20 mouse cellular contexts compared by ENCODE assay signal in genomic region chr19:56232950-56233349, GRCm38 (mm10). TPM values are rescaled to one million over a fixed set of nuclear protein-coding genes. Genes with fewer than 3 reads are reported as not detected.
A peak's percentile ranks its signal among the peaks of the same experiment; 100 is the strongest.
DNase-seq lines count a peak whose midpoint lies in the region; ATAC-seq and TF ChIP-seq lines count a peak whose summit lies in the region.
"Had no signal": no experiment of that assay in that cellular context is flagged by ENCODE, and none has a peak within 500 bp of the region (broad histone marks: within the 10 kb centered on the region; RNA-seq: fewer than 3 reads in every experiment).

No protein-coding gene starts in this region.

- H3K4me2 ChIP-seq in intestine, postnatal 0 days (replicated peaks; ENCODE audit: low read depth): no peak overlapping the region
- H3K4me2 ChIP-seq in intestine, embryonic 16.5 days (ENCODE audit: low read depth, low read length): no peak overlapping the region
- H3K4me2 ChIP-seq in lung, postnatal 0 days (replicated peaks; ENCODE audit: low read depth, low read length): no peak overlapping the region
- no peak overlapping the region for H3K4me2 ChIP-seq in stomach, postnatal 0 days (replicated peaks; ENCODE audit: low read depth)
- H3K4me2 ChIP-seq: neural tube, embryonic 15.5 days had no signal

- no peak for DNase-seq in lung, postnatal 0 days (ENCODE audit: low spot score)
- DNase-seq in lung, postnatal 25 days (ENCODE audit: low spot score): no peak
- peak; percentile 40 for DNase-seq in R1 (ENCODE audit: low read depth, low spot score)
- no peak for DNase-seq in stomach, postnatal 0 days (ENCODE audit: low spot score)
- DNase-seq in layer of hippocampus, postnatal 14 days (ENCODE audit: low spot score in 2 of 2): no peak
- DNase-seq: adrenal gland, postnatal 14 days; cerebellum, postnatal 14 days; kidney, adult 11 months; layer of hippocampus, adult 9-11 months; left cerebral cortex, postnatal 4 days; lung, postnatal 36 days; right cerebral cortex, adult 18-20 months; thymus, adult 2 months had no signal

- H3K4me1 ChIP-seq in intestine, postnatal 0 days (replicated peaks; ENCODE audit: control insufficient read depth, insufficient read depth, low read length): no peaks in the 10 kb centered on the region
- 0 out of 2 replicates have a peak, but pooled peaks cover 4% of the 10 kb centered on the region for H3K4me1 ChIP-seq in intestine, embryonic 16.5 days (ENCODE audit: control insufficient read depth, insufficient read depth, low read length)
- peaks cover 6% of the 10 kb centered on the region; the same call in 1 of the 2 replicates for H3K4me1 ChIP-seq in lung, postnatal 0 days (ENCODE audit: insufficient read depth, low read depth, low read length)
- H3K4me1 ChIP-seq in stomach, postnatal 0 days (replicated peaks; ENCODE audit: control insufficient read depth, insufficient read depth): no peaks in the 10 kb centered on the region

- no peaks in the 10 kb centered on the region for H3K36me3 ChIP-seq in intestine, postnatal 0 days (ENCODE audit: control insufficient read depth, insufficient read depth)
- no peaks in the 10 kb centered on the region for H3K36me3 ChIP-seq in intestine, embryonic 16.5 days (ENCODE audit: control insufficient read depth, insufficient read depth, low read length)
- H3K36me3 ChIP-seq in lung, postnatal 0 days (ENCODE audit: insufficient read depth, low read length): no peaks in the 10 kb centered on the region
- H3K36me3 ChIP-seq in stomach, postnatal 0 days (ENCODE audit: control insufficient read depth, insufficient read depth, low read length): no peaks in the 10 kb centered on the region
- H3K36me3 ChIP-seq: forebrain, embryonic 15.5 days; neural tube, embryonic 15.5 days had no signal

- no peak for ATAC-seq in intestine, postnatal 0 days
- ATAC-seq in intestine, embryonic 16.5 days: no peak
- ATAC-seq in lung, postnatal 0 days: no peak
- ATAC-seq in stomach, postnatal 0 days (ENCODE audit: low FRiP score, low TSS enrichment): no peak
- ATAC-seq: CD4-positive, CD25-positive, alpha-beta regulatory T cell, adult 4 months had no signal

- H3K9me3 ChIP-seq in intestine, postnatal 0 days (ENCODE audit: control insufficient read depth): no peaks in the 10 kb centered on the region
- no peaks in the 10 kb centered on the region; the same call in 1 of the 2 replicates for H3K9me3 ChIP-seq in intestine, embryonic 16.5 days (ENCODE audit: control insufficient read depth, low read length)
- no peaks in the 10 kb centered on the region for H3K9me3 ChIP-seq in lung, postnatal 0 days (ENCODE audit: low read length)
- H3K9me3 ChIP-seq in stomach, postnatal 0 days (ENCODE audit: control insufficient read depth, low read length): no peaks in the 10 kb centered on the region
- H3K9me3 ChIP-seq: forebrain, embryonic 15.5 days; neural tube, embryonic 15.5 days had no signal

- TF ChIP-seq CTCF in intestine, postnatal 0 days (IDR thresholded peaks at IDR 0.05; ENCODE audit: low read depth): peak; percentile 38; the same call in 1 of the 2 replicates
- peak; percentile 46 for TF ChIP-seq CTCF in lung, postnatal 0 days (IDR thresholded peaks at IDR 0.05)
- TF ChIP-seq CTCF in stomach, postnatal 0 days (IDR thresholded peaks at IDR 0.05; ENCODE audit: low read depth): peak; percentile 40; the same call in 1 of the 2 replicates

- H3K27ac ChIP-seq in intestine, postnatal 0 days (ENCODE audit: low read depth, low read length): no peak overlapping the region
- H3K27ac ChIP-seq in intestine, embryonic 16.5 days (ENCODE audit: low read length): no peak overlapping the region
- no peak overlapping the region for H3K27ac ChIP-seq in lung, postnatal 0 days (ENCODE audit: low read length)
- H3K27ac ChIP-seq in stomach, postnatal 0 days (replicated peaks): no peak overlapping the region
- H3K27ac ChIP-seq: neural tube, embryonic 15.5 days had no signal

- no peaks in the 10 kb centered on the region for H3K27me3 ChIP-seq in intestine, postnatal 0 days (replicated peaks; ENCODE audit: control insufficient read depth, insufficient read depth, low read length)
- H3K27me3 ChIP-seq in intestine, embryonic 16.5 days (replicated peaks; ENCODE audit: control insufficient read depth, insufficient read depth, low read length): no peaks in the 10 kb centered on the region
- no peaks in the 10 kb centered on the region for H3K27me3 ChIP-seq in lung, postnatal 0 days (replicated peaks; ENCODE audit: insufficient read depth, low read length)
- no peaks in the 10 kb centered on the region for H3K27me3 ChIP-seq in stomach, postnatal 0 days (ENCODE audit: control insufficient read depth, insufficient read depth, low read length)
- H3K27me3 ChIP-seq: forebrain, embryonic 15.5 days; neural tube, embryonic 15.5 days had no signal

- H3K4me3 ChIP-seq in intestine, postnatal 0 days (ENCODE audit: low read depth, low read length): no peak overlapping the region
- no peak overlapping the region for H3K4me3 ChIP-seq in intestine, embryonic 16.5 days (ENCODE audit: low read length)
- no peak overlapping the region for H3K4me3 ChIP-seq in lung, postnatal 0 days (ENCODE audit: low read depth, low read length)
- H3K4me3 ChIP-seq in stomach, postnatal 0 days (ENCODE audit: low read depth, low read length): no peak overlapping the region
- H3K4me3 ChIP-seq: forebrain, embryonic 15.5 days; neural tube, embryonic 15.5 days had no signal

- WGBS in intestine, postnatal 0 days: 95% methylated on average over 5 of the region's 5 CpGs
- 93% methylated on average over 5 of the region's 5 CpGs for WGBS in intestine, embryonic 16.5 days
- over 99% methylated on average over 5 of the region's 5 CpGs for WGBS in lung, postnatal 0 days
- WGBS in stomach, postnatal 0 days: 96% methylated on average over 5 of the region's 5 CpGs

- no peak for TF ChIP-seq EP300 in lung, postnatal 0 days (IDR thresholded peaks at IDR 0.05)
- TF ChIP-seq EP300 in stomach, postnatal 0 days (optimal IDR thresholded peaks at IDR 0.05): no peak

- H3K9ac ChIP-seq in intestine, postnatal 0 days (ENCODE audit: low read depth, low read length): no peak overlapping the region
- no peak overlapping the region for H3K9ac ChIP-seq in intestine, embryonic 16.5 days (ENCODE audit: low read depth, low read length)
- no peak overlapping the region for H3K9ac ChIP-seq in lung, postnatal 0 days (replicated peaks; ENCODE audit: low read depth)
- no peak overlapping the region for H3K9ac ChIP-seq in stomach, postnatal 0 days (ENCODE audit: low read length)
- H3K9ac ChIP-seq: forebrain, embryonic 15.5 days; neural tube, embryonic 15.5 days had no signal

RNA-seq across cellular contexts. Expression of gene Habp2, which starts 54.0 kb away (rescaled TPM):
- polyA plus RNA-seq in intestine, postnatal 0 days (2015; fragmentation: Nextera tagmentation; extraction: Ambion mirVana): 1.1 and 1.5 TPM in 2 replicates
- 10.1 and 12.7 TPM in 2 replicates for polyA plus RNA-seq in intestine, embryonic 16.5 days (2015; fragmentation: Nextera tagmentation; extraction: Ambion mirVana)
- 0.18 TPM in 1 of 2 replicates, not detected in the other for polyA plus RNA-seq in lung, postnatal 0 days (2015; fragmentation: Nextera tagmentation; extraction: Ambion mirVana)
- polyA plus RNA-seq in stomach, postnatal 0 days (2015; fragmentation: Nextera tagmentation; extraction: Ambion mirVana): 28.9 and 29.1 TPM in 2 replicates
- total RNA-seq in layer of hippocampus, postnatal 14 days (2021): not detected
- total RNA-seq: left cerebral cortex, postnatal 4 days; monocyte, adult 5-6 weeks had no signal
- polyA plus RNA-seq: embryonic facial prominence, embryonic 11.5 days; forebrain, embryonic 15.5 days had no signal
